Mouse (Mus musculus) gastrocnemius, postnatal 36 days (tissue): Measurements from ENCODE around the gene Stx4a. TPM values are rescaled to one million over a fixed set of nuclear protein-coding genes. Genes with fewer than 3 reads are reported as not detected.
"Not testable (repeated sequence)": the region's sequence is repeated elsewhere in the genome, so short reads cannot be mapped to it uniquely, and the experiment has no call there.

Source experiments
- DNase-seq, 2 experiments: peaks; one replicate each; pipeline ENCODE4 v3.0.0; 2022
- intact Hi-C: fragments of 180-260 bp; cut with DNase I; formaldehyde crosslinking; loops from one replicate; pipeline ENCODE4 v1.15.1; 2025
- long read RNA-seq, 2 experiments: library from polyadenylated mRNA; stranded (forward); transcript quantifications; one replicate each; pipeline ENCODE4 v2.0.0; 2021
- total RNA-seq, 2 experiments: library from RNA; stranded (reverse); gene quantifications; 2 replicates each; pipeline ENCODE4 v1.2.3; 2021

Stx4a gene
- 10 to 100 TPM; 43.0 to 47.4 TPM for total RNA-seq
- long read RNA-seq, experiment 1, transcript Stx4a-201 (11 exons, 1,456 nt), result major isoform, 6 of 13 reads
- long read RNA-seq, experiment 1, partial matches to known transcripts, result 7 of 13 reads
- long read RNA-seq, experiment 1, other reads (novel, unspliced or antisense), result 0 of 13 reads
- long read RNA-seq, experiment 2, partial matches to known transcripts, result 5 of 11 reads
- long read RNA-seq, experiment 2, other reads (novel, unspliced or antisense), result 0 of 11 reads

- no peak for DNase-seq
- intact Hi-C loops, result no loop called here
Measured at GRCm38 (mm10) chr7:127824176-127824871, at the start of gene Stx4a, which contains the start of gene Stx1b. Gene Stx4a, plus strand, starts transcription at chr7:127824294. Gene Stx1b, minus strand, starts transcription at chr7:127824549.

- DNase-seq, intact Hi-C loops: not testable (repeated sequence)
Measured at GRCm38 (mm10) chr7:127775837-127776236, 48.3 kb upstream of the Stx4a start.

- intact Hi-C loops, result no loop called here
- DNase-seq, result peak; percentile 78 to 88
Measured at GRCm38 (mm10) chr7:127776426-127776825, 47.7 kb upstream of the Stx4a start, which contains the start of gene Setd1a. Gene Setd1a, plus strand, starts transcription at chr7:127776670.

- intact Hi-C loops, result no loop called here
- DNase-seq, result peak; percentile 96
Measured at GRCm38 (mm10) chr7:127776878-127777473, 47.1 kb upstream of the Stx4a start.

- DNase-seq, result no peak
- intact Hi-C loops, result no loop called here
Measured at GRCm38 (mm10) chr7:127777474-127778266, 46.4 kb upstream of the Stx4a start.

- intact Hi-C loops, result no loop called here
- no peak for DNase-seq
Measured at GRCm38 (mm10) chr7:127778350-127778749, 45.7 kb upstream of the Stx4a start.

GRCm38 (mm10) chr7:127785308-127785707 lies 38.8 kb upstream of the Stx4a start, which contains the start of gene Gm49388:
Gene Gm49388, plus strand, starts transcription at chr7:127785608.
- DNase-seq, result no peak
- intact Hi-C loops, result no loop called here

- DNase-seq, result no peak
- intact Hi-C loops, result no loop called here
Measured at GRCm38 (mm10) chr7:127797076-127797845, 26.8 kb upstream of the Stx4a start.

GRCm38 (mm10) chr7:127798591-127798990 lies 25.5 kb upstream of the Stx4a start:
- intact Hi-C loops, result no loop called here
- no peak for DNase-seq

GRCm38 (mm10) chr7:127799211-127799610 lies 24.9 kb upstream of the Stx4a start:
- DNase-seq, result no peak
- intact Hi-C loops, result no loop called here

- no peak for DNase-seq
- intact Hi-C loops, result loop anchor here (5.0 kb wide), 2 partner anchors 78 to 138 kb away; partner anchors contain the start of genes Zfp646 and Zfp668
Measured at GRCm38 (mm10) chr7:127799738-127800137, 24.4 kb upstream of the Stx4a start.

GRCm38 (mm10) chr7:127800435-127801009 lies 23.6 kb upstream of the Stx4a start, which contains the start of gene Hsd3b7:
Gene Hsd3b7, plus strand, starts transcription at chr7:127800604.
- intact Hi-C loops, result loop anchor here (5.0 kb wide), 2 partner anchors 77 to 137 kb away; partner anchors contain the start of genes Zfp646 and Zfp668
- DNase-seq, result peak; percentile 93 to 94

- intact Hi-C loops, result loop anchor here (5.0 kb wide), 2 partner anchors 76 to 136 kb away; partner anchors contain the start of genes Zfp646 and Zfp668
- no peak for DNase-seq
Measured at GRCm38 (mm10) chr7:127801010-127801621, 23.0 kb upstream of the Stx4a start.

- intact Hi-C loops, result loop anchor here (2.0 to 5.0 kb wide), 3 partner anchors 32 to 135 kb away; partner anchors contain the start of genes Zfp646 and Zfp668
- DNase-seq, result no peak
Measured at GRCm38 (mm10) chr7:127802313-127802712, 21.8 kb upstream of the Stx4a start.

- intact Hi-C loops, result no loop called here
- DNase-seq, result no peak
Measured at GRCm38 (mm10) chr7:127808821-127809220, 15.3 kb upstream of the Stx4a start.

- intact Hi-C loops, result no loop called here
- no peak for DNase-seq
Measured at GRCm38 (mm10) chr7:127809846-127810245, 14.2 kb upstream of the Stx4a start.

GRCm38 (mm10) chr7:127810650-127811049 lies 13.4 kb upstream of the Stx4a start:
- peak in 1 of 2 experiments; percentile 2 for DNase-seq
- intact Hi-C loops, result no loop called here

- no peak for DNase-seq
- intact Hi-C loops, result no loop called here
Measured at GRCm38 (mm10) chr7:127811240-127811639, 12.9 kb upstream of the Stx4a start.

- peak in 1 of 2 experiments; percentile 4 for DNase-seq
- intact Hi-C loops, result no loop called here
Measured at GRCm38 (mm10) chr7:127812292-127812691, 11.8 kb upstream of the Stx4a start.
